Mouse (Mus musculus): ENCODE results near the gene Tmem163. TPM values are rescaled to one million over a fixed set of nuclear protein-coding genes. Genes with fewer than 3 reads are reported as not detected.

Gene Tmem163
- polyA plus RNA-seq, 1 experiment, result 0.06 TPM

- no peak for TF ChIP-seq MYOG (IDR thresholded peaks at IDR 0.05; ENCODE audit: control insufficient read depth, extremely low read depth, insufficient read length)
- no peak for TF ChIP-seq MYOD1 (IDR thresholded peaks at IDR 0.05; ENCODE audit: control insufficient read depth, insufficient read length, low read depth)
- no peak for TF ChIP-seq CTCF (IDR thresholded peaks at IDR 0.05; ENCODE audit: control insufficient read depth, insufficient read depth, insufficient read length)
- no peak for TF ChIP-seq USF1 (IDR thresholded peaks at IDR 0.05; ENCODE audit: low read depth)
- no peak for TF ChIP-seq MAX (IDR thresholded peaks at IDR 0.05)
- TF ChIP-seq CEBPB (IDR thresholded peaks at IDR 0.05; ENCODE audit: low read depth), result no peak
- no peak for TF ChIP-seq FOSL1 (IDR thresholded peaks at IDR 0.05; ENCODE audit: insufficient read depth, low read length, poor library complexity, severe bottlenecking)
- H3K4me3 ChIP-seq (ENCODE audit: insufficient read depth, poor library complexity, severe bottlenecking), result no peak overlapping the region
- no peaks in the 10 kb centered on the region for H3K79me3 ChIP-seq (ENCODE audit: low read depth)
- no peaks in the 10 kb centered on the region for H3K27me3 ChIP-seq (ENCODE audit: control insufficient read depth, insufficient read depth, insufficient read length)
- H3K79me2 ChIP-seq (ENCODE audit: control insufficient read depth, insufficient read depth), result no peaks in the 10 kb centered on the region
- no peaks in the 10 kb centered on the region for H3K36me3 ChIP-seq (ENCODE audit: control insufficient read depth, insufficient read depth)
- no peak overlapping the region for H3ac ChIP-seq (ENCODE audit: control insufficient read depth, insufficient read length, low read depth)
These were observed 52.2 kb downstream of the Tmem163 start for GRCm38 (mm10) chr1:127627151-127627550.

GRCm38 (mm10) chr1:127625577-127626362 is 53.6 kb downstream of the Tmem163 start:
- H3K27me3 ChIP-seq (ENCODE audit: control insufficient read depth, insufficient read depth, insufficient read length), result no peaks in the 10 kb centered on the region
- H3K79me2 ChIP-seq (ENCODE audit: control insufficient read depth, insufficient read depth), result no peaks in the 10 kb centered on the region
- no peak overlapping the region for H3ac ChIP-seq (ENCODE audit: control insufficient read depth, insufficient read length, low read depth)
- H3K4me3 ChIP-seq (ENCODE audit: insufficient read depth, poor library complexity, severe bottlenecking), result no peak overlapping the region
- no peaks in the 10 kb centered on the region for H3K79me3 ChIP-seq (ENCODE audit: low read depth)
- TF ChIP-seq MYOG (IDR thresholded peaks at IDR 0.05; ENCODE audit: control insufficient read depth, extremely low read depth, insufficient read length) (no peak), USF1 (IDR thresholded peaks at IDR 0.05; ENCODE audit: low read depth) (no peak), CTCF (IDR thresholded peaks at IDR 0.05; ENCODE audit: control insufficient read depth, insufficient read depth, insufficient read length) (no peak), FOSL1 (IDR thresholded peaks at IDR 0.05; ENCODE audit: insufficient read depth, low read length, poor library complexity, severe bottlenecking) (no peak), MAX (IDR thresholded peaks at IDR 0.05) (no peak), MYOD1 (IDR thresholded peaks at IDR 0.05; ENCODE audit: control insufficient read depth, insufficient read length, low read depth) (no peak), CEBPB (IDR thresholded peaks at IDR 0.05; ENCODE audit: low read depth) (no peak)
- no peaks in the 10 kb centered on the region for H3K36me3 ChIP-seq (ENCODE audit: control insufficient read depth, insufficient read depth)

- H3K4me3 ChIP-seq (ENCODE audit: insufficient read depth, poor library complexity, severe bottlenecking), result no peak overlapping the region
- no peaks in the 10 kb centered on the region for H3K36me3 ChIP-seq (ENCODE audit: control insufficient read depth, insufficient read depth)
- no peaks in the 10 kb centered on the region for H3K27me3 ChIP-seq (ENCODE audit: control insufficient read depth, insufficient read depth, insufficient read length)
- no peaks in the 10 kb centered on the region for H3K79me2 ChIP-seq (ENCODE audit: control insufficient read depth, insufficient read depth)
- H3ac ChIP-seq (ENCODE audit: control insufficient read depth, insufficient read length, low read depth), result no peak overlapping the region
- H3K79me3 ChIP-seq (ENCODE audit: low read depth), result no peaks in the 10 kb centered on the region
- TF ChIP-seq MYOG (IDR thresholded peaks at IDR 0.05; ENCODE audit: control insufficient read depth, extremely low read depth, insufficient read length), result no peak
- TF ChIP-seq MYOD1 (IDR thresholded peaks at IDR 0.05; ENCODE audit: control insufficient read depth, insufficient read length, low read depth), result peak; percentile 12
- peak; percentile 90 for TF ChIP-seq FOSL1 (IDR thresholded peaks at IDR 0.05; ENCODE audit: insufficient read depth, low read length, poor library complexity, severe bottlenecking)
These were observed 57.0 kb downstream of the Tmem163 start for GRCm38 (mm10) chr1:127622349-127622748.

GRCm38 (mm10) chr1:127619036-127619435 is 60.3 kb downstream of the Tmem163 start:
- TF ChIP-seq CEBPB (IDR thresholded peaks at IDR 0.05; ENCODE audit: low read depth), result no peak
- TF ChIP-seq FOSL1 (IDR thresholded peaks at IDR 0.05; ENCODE audit: insufficient read depth, low read length, poor library complexity, severe bottlenecking), result no peak
- Histone ChIP-seq H3K36me3 (ENCODE audit: control insufficient read depth, insufficient read depth) (no peaks in the 10 kb centered on the region), H3K79me3 (ENCODE audit: low read depth) (no peaks in the 10 kb centered on the region)

GRCm38 (mm10) chr1:127610378-127610777 is 69.0 kb downstream of the Tmem163 start:
- Histone ChIP-seq H3K79me3 (ENCODE audit: low read depth) (no peaks in the 10 kb centered on the region), H3K79me2 (ENCODE audit: control insufficient read depth, insufficient read depth) (no peaks in the 10 kb centered on the region), H3K4me3 (ENCODE audit: insufficient read depth, poor library complexity, severe bottlenecking) (no peak overlapping the region), H3ac (ENCODE audit: control insufficient read depth, insufficient read length, low read depth) (no peak overlapping the region), H3K27me3 (ENCODE audit: control insufficient read depth, insufficient read depth, insufficient read length) (no peaks in the 10 kb centered on the region), H3K36me3 (ENCODE audit: control insufficient read depth, insufficient read depth) (no peaks in the 10 kb centered on the region)
- TF ChIP-seq MYOG (IDR thresholded peaks at IDR 0.05; ENCODE audit: control insufficient read depth, extremely low read depth, insufficient read length) (no peak), USF1 (IDR thresholded peaks at IDR 0.05; ENCODE audit: low read depth) (no peak), CTCF (IDR thresholded peaks at IDR 0.05; ENCODE audit: control insufficient read depth, insufficient read depth, insufficient read length) (no peak), FOSL1 (IDR thresholded peaks at IDR 0.05; ENCODE audit: insufficient read depth, low read length, poor library complexity, severe bottlenecking) (no peak), MAX (IDR thresholded peaks at IDR 0.05) (no peak), MYOD1 (IDR thresholded peaks at IDR 0.05; ENCODE audit: control insufficient read depth, insufficient read length, low read depth) (no peak), CEBPB (IDR thresholded peaks at IDR 0.05; ENCODE audit: low read depth) (no peak)

More at GRCm38 (mm10) chr1:127619036-127619435, 60.3 kb downstream of the Tmem163 start:
- Histone ChIP-seq H3K79me2 (ENCODE audit: control insufficient read depth, insufficient read depth) (no peaks in the 10 kb centered on the region), H3K4me3 (ENCODE audit: insufficient read depth, poor library complexity, severe bottlenecking) (no peak overlapping the region), H3K27me3 (ENCODE audit: control insufficient read depth, insufficient read depth, insufficient read length) (no peaks in the 10 kb centered on the region), H3ac (ENCODE audit: control insufficient read depth, insufficient read length, low read depth) (no peak overlapping the region)

GRCm38 (mm10) chr1:127609814-127610213 is 69.5 kb downstream of the Tmem163 start:
- H3K36me3 ChIP-seq (ENCODE audit: control insufficient read depth, insufficient read depth), result no peaks in the 10 kb centered on the region
- TF ChIP-seq MYOD1 (IDR thresholded peaks at IDR 0.05; ENCODE audit: control insufficient read depth, insufficient read length, low read depth) (no peak), MAX (IDR thresholded peaks at IDR 0.05) (no peak)
- H3K79me2 ChIP-seq (ENCODE audit: control insufficient read depth, insufficient read depth), result no peaks in the 10 kb centered on the region

More at GRCm38 (mm10) chr1:127609814-127610213, 69.5 kb downstream of the Tmem163 start:
- H3ac ChIP-seq (ENCODE audit: control insufficient read depth, insufficient read length, low read depth), result no peak overlapping the region
- no peak overlapping the region for H3K4me3 ChIP-seq (ENCODE audit: insufficient read depth, poor library complexity, severe bottlenecking)
- H3K79me3 ChIP-seq (ENCODE audit: low read depth), result no peaks in the 10 kb centered on the region
- no peaks in the 10 kb centered on the region for H3K27me3 ChIP-seq (ENCODE audit: control insufficient read depth, insufficient read depth, insufficient read length)

All from C2C12 (cell line).